Mouse (Mus musculus): ENCODE data around the gene Plcxd1. TPM values are rescaled to one million over a fixed set of nuclear protein-coding genes. Genes with fewer than 3 reads are reported as not detected.
"Not testable (repeated sequence)": the region's sequence is repeated elsewhere in the genome, so short reads cannot be mapped to it uniquely, and the experiment has no call there.

Gene Plcxd1
- 1.8 and 2.1 TPM in 2 replicates for polyA plus RNA-seq (2016; fragmentation: Nextera tagmentation; extraction: Ambion mirVana)

GRCm38 (mm10) chr5:110099656-110100580, at the start of gene Plcxd1:
TSS of gene Plcxd1 (plus strand) at chr5:110099969.
- Histone ChIP-seq H3K27me3 (ENCODE audit: low read depth, poor library complexity, severe bottlenecking) (peaks cover 21% of the 10 kb centered on the region), H3K9me3 (replicated peaks) (no peaks in the 10 kb centered on the region), H3K36me3 (peaks cover 29% of the 10 kb centered on the region), H3K27ac (peak within 1 kb of the TSS; percentile 64; the same call in 1 of the 2 replicates), H3K4me3 (peak within 1 kb of the TSS; percentile 48), H3K4me1 (peaks cover 36% of the 10 kb centered on the region)
- no peak for DNase-seq (ENCODE audit: low spot score)
- WGBS: 6% methylated on average over 25 of the region's 25 CpGs

GRCm38 (mm10) chr5:110057637-110058408, 41.9 kb upstream of the Plcxd1 start:
- H3K4me3 ChIP-seq: peak overlapping the region; percentile 64
- H3K36me3 ChIP-seq: no peaks in the 10 kb centered on the region
- no peaks in the 10 kb centered on the region for H3K9me3 ChIP-seq (replicated peaks)
- no peaks in the 10 kb centered on the region for H3K4me1 ChIP-seq
- peak overlapping the region; percentile 77 for H3K27ac ChIP-seq
- WGBS: 1% methylated on average over 19 of the region's 19 CpGs
- DNase-seq (ENCODE audit: low spot score): peak; percentile 73
- no peaks in the 10 kb centered on the region for H3K27me3 ChIP-seq (ENCODE audit: low read depth, poor library complexity, severe bottlenecking)

- not testable (repeated sequence) for H3K4me1 ChIP-seq; H3K4me3 ChIP-seq; H3K36me3 ChIP-seq; H3K27me3 ChIP-seq (ENCODE audit: low read depth, poor library complexity, severe bottlenecking); H3K9me3 ChIP-seq (replicated peaks); H3K27ac ChIP-seq; DNase-seq (ENCODE audit: low spot score)
- WGBS: 90% methylated on average over 2 of the region's 2 CpGs
Observed at GRCm38 (mm10) chr5:110072413-110072812, 27.4 kb upstream of the Plcxd1 start, which contains the start of gene Gm17655. TSS of gene Gm17655 (minus strand) at chr5:110072513.

DNA sequence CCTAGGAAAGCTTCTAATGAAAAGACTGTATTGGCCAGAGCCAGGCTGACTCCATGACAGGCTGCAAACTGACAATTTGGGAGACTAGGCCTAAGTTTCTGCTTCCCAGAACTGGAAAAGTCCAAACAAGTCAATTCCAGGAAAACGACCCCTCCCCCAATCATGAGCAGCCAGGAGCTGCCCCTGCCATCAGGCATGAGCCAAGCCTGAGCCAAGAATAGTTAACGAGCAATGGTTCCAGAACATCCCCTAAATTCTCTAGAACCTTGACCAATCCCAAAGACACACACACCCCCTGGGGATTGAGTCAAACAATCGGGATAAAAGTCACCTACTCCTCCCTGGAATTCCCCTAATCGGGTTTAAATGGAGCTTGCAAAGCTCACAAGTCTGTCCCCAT, 16.8 kb upstream of the Plcxd1 start:
- WGBS: 83% methylated on average over 4 of the region's 4 CpGs

GRCm38 (mm10) chr5:110086161-110086866, 13.5 kb upstream of the Plcxd1 start:
- WGBS: 25% methylated on average over 14 of the region's 14 CpGs

More for the DNA sequence above, 16.8 kb upstream of the Plcxd1 start:
- Histone ChIP-seq H3K4me1 (no peaks in the 10 kb centered on the region), H3K9me3 (replicated peaks) (peaks cover 10% of the 10 kb centered on the region; the same call in 1 of the 2 replicates), H3K27me3 (ENCODE audit: low read depth, poor library complexity, severe bottlenecking) (no peaks in the 10 kb centered on the region), H3K36me3 (peaks cover 13% of the 10 kb centered on the region), H3K27ac (no peak overlapping the region), H3K4me3 (no peak overlapping the region)
- DNase-seq (ENCODE audit: low spot score): no peak

GRCm38 (mm10) chr5:110091546-110091945, 8.2 kb upstream of the Plcxd1 start:
- 79% methylated on average over 2 of the region's 2 CpGs for WGBS
- peaks cover 7% of the 10 kb centered on the region for H3K4me1 ChIP-seq
- no peaks in the 10 kb centered on the region for H3K36me3 ChIP-seq

More at GRCm38 (mm10) chr5:110086161-110086866, 13.5 kb upstream of the Plcxd1 start:
- Histone ChIP-seq H3K27me3 (ENCODE audit: low read depth, poor library complexity, severe bottlenecking) (no peaks in the 10 kb centered on the region), H3K4me1 (no peaks in the 10 kb centered on the region), H3K4me3 (no peak overlapping the region), H3K27ac (no peak overlapping the region), H3K9me3 (replicated peaks) (no peaks in the 10 kb centered on the region), H3K36me3 (no peaks in the 10 kb centered on the region)
- no peak for DNase-seq (ENCODE audit: low spot score)

DNA sequence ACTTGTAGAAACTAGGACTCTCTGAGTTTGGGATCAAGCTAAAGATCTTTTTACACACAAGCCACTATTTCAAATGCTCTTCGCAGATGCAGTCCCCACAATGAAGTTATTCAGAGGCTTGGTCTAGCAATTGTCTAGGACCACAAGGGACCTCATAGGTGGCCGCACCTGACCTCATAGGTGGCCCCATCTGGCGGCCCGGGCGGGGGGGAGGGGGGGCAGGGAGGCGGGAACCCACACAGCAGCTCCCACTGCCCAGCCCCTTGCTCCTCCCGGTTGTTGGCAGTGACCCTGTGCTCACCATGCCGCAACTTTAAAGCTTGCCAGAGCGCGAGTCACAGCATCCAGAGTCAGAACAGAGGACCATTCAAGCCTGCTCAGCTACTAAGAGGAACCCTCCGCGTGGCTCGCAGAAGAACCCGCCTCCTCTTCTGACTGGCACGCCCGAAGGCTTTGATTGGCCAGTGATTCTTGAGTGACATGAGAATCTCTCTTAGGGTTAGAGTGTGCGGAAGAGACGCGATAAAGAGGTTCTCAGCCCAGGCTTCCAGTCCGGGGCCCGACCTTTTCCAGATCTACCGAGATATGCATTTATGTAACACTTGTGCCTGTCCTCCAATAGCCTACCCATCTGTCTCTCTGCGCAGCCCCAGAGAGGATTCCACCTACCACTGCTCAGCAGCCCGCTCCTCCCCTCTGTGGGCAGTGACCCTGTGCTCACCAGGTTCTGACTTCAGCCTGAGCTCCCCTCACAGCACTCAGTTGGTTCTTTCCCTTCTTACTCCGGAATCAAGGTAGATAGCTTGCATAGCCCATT, 5.5 kb upstream of the Plcxd1 start, which contains the start of gene Gm35315:
TSS of gene Gm35315 (minus strand) at position 391 of the 817 bp plus-strand sequence.
- Histone ChIP-seq H3K27ac (peak within 1 kb of the TSS; percentile 89), H3K4me1 (peaks cover 10% of the 10 kb centered on the region), H3K36me3 (no peaks in the 10 kb centered on the region)

More at GRCm38 (mm10) chr5:110091546-110091945, 8.2 kb upstream of the Plcxd1 start:
- Histone ChIP-seq H3K27ac (no peak overlapping the region), H3K4me3 (no peak overlapping the region), H3K27me3 (ENCODE audit: low read depth, poor library complexity, severe bottlenecking) (no peaks in the 10 kb centered on the region), H3K9me3 (replicated peaks) (no peaks in the 10 kb centered on the region)
- no peak for DNase-seq (ENCODE audit: low spot score)

DNA sequence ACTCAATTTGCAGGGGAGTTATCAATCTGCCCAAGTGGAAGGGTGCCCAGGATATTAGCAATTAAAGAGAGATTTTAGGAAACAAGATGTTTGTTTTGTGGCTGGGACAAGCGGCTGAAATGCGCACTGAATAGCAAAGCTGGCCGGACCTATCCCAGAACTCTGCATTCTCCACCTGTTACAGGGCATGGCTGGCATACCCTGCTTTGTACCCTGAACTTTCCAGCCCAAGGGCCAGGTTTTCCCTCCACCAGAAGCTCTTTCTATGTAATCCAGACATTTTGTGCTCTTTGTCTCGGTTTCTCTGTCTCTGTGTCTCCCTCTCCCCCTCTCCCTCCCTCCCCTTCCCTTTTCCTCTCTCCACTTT, 4.9 kb upstream of the Plcxd1 start:
- Histone ChIP-seq H3K27me3 (ENCODE audit: low read depth, poor library complexity, severe bottlenecking) (no peaks in the 10 kb centered on the region), H3K36me3 (no peaks in the 10 kb centered on the region), H3K9me3 (replicated peaks) (no peaks in the 10 kb centered on the region), H3K4me1 (peaks cover 16% of the 10 kb centered on the region), H3K4me3 (peak overlapping the region; percentile 66), H3K27ac (peak overlapping the region; percentile 89)
- WGBS: 9% methylated on average over 4 of the region's 4 CpGs
- peak; percentile 50 for DNase-seq (ENCODE audit: low spot score)

More for the DNA sequence above, 5.5 kb upstream of the Plcxd1 start, which contains the start of gene Gm35315:
- H3K9me3 ChIP-seq (replicated peaks): no peaks in the 10 kb centered on the region
- H3K27me3 ChIP-seq (ENCODE audit: low read depth, poor library complexity, severe bottlenecking): no peaks in the 10 kb centered on the region
- WGBS: 2% methylated on average over 25 of the region's 25 CpGs
- H3K4me3 ChIP-seq: peak within 1 kb of the TSS; percentile 66
- peak; percentile 82 for DNase-seq (ENCODE audit: low spot score)

DNA sequence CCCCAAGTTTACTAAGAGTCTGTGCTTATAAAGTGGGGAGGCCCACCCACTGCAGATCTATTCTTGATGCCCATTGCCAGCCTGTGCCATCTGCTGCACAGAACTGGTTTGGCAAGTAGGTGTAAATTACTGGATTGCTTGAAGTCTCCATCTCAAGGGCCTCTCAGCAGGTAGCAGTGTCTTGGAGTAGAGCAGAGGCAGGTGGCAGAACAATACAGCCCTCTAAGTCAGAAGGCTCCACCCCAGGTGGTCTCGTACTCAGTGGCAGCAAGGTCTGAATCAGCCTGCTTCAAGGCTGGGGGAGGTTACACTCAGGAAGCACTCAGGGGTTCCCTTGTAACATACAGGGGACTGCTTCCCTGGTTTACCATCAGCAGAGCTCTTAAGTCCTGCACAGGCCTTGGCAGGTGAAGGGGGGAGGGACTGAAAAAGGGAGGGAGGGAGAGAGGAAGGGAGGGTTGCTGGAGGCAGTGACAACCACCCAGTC, 735 bp upstream of the Plcxd1 start:
- Histone ChIP-seq H3K9me3 (replicated peaks) (no peaks in the 10 kb centered on the region), H3K27ac (0 out of 2 replicates have a peak overlapping the region, but pooled peaks have one; percentile 64), H3K4me1 (peaks cover 40% of the 10 kb centered on the region), H3K4me3 (no peak overlapping the region), H3K27me3 (ENCODE audit: low read depth, poor library complexity, severe bottlenecking) (peaks cover 21% of the 10 kb centered on the region), H3K36me3 (peaks cover 20% of the 10 kb centered on the region)
- WGBS: 33% methylated on average over 1 of the region's 1 CpGs
- DNase-seq (ENCODE audit: low spot score): no peak

DNA sequence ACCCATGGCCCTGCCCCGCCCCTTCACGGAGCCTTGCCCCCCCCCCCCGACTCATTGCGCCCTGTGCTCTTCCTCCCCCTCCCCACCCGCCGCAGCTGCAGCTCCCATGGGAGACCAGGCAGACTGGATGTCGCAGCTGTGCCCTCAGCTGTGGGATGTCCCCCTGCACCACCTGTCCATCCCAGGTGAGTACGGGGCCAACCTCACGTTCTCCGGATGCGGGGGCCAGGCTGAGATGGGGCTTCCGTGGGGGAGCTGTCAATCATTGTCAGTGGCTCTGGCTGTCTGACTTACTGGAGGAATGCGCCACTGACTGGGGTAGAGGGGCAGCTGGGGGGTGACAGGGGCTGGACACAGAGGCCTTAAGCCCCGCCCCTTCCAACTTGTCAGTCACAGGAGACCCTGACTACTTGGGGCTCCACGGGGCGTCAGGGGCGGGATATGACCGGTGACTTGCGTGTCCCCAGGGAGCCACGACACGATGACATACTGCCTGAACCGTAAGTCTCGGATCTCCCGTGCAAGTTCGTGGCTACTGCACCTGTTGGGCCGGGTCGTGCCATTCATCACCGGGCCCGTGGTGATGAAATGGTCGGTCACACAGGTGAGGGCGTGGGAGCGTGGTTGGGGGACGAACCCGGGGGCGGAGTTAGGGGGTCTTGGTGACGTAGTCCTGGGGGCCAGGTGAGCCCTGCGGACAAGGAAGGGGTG, 1.3 kb downstream of the Plcxd1 start:
- DNase-seq (ENCODE audit: low spot score): peak; percentile 52
- H3K4me3 ChIP-seq: peak overlapping the region; percentile 48
- H3K27ac ChIP-seq: peak overlapping the region; percentile 19; the same call in 1 of the 2 replicates

More for the DNA sequence above, 1.3 kb downstream of the Plcxd1 start:
- Histone ChIP-seq H3K36me3 (peaks cover 40% of the 10 kb centered on the region), H3K9me3 (replicated peaks) (no peaks in the 10 kb centered on the region), H3K27me3 (ENCODE audit: low read depth, poor library complexity, severe bottlenecking) (peaks cover 21% of the 10 kb centered on the region), H3K4me1 (peaks cover 33% of the 10 kb centered on the region)
- WGBS: 2% methylated on average over 37 of the region's 37 CpGs
